Mouse (Mus musculus) heart, embryonic 12.5 days (tissue): ENCODE data around the gene Maml1. TPM values are rescaled to one million over a fixed set of nuclear protein-coding genes. Genes with fewer than 3 reads are reported as not detected.

Source experiments
- ATAC-seq: fragments of 200-750 bp; cut with Nextera tagmentation; 2 replicates; pipeline ENCODE4 v1.8.0; 2017; ENCODE audit warnings: moderate TSS enrichment, moderate library complexity; ENCODE audit not compliant: insufficient number of reproducible peaks, low FRiP score
- H3K27ac ChIP-seq: fragments of 300-500 bp; sonication (generic); 2 replicates; pipeline ENCODE4 v1.5.1; 2016; ENCODE audit warnings: mild to moderate bottlenecking, moderate library complexity; ENCODE audit not compliant: poor library complexity, severe bottlenecking
- H3K27me3 ChIP-seq: fragments of 300-500 bp; sonication (generic); replicated peaks from 2 replicates; pipeline ENCODE4 v1.6.1; 2016; ENCODE audit warnings: mild to moderate bottlenecking, moderate library complexity
- H3K36me3 ChIP-seq: fragments of 300-500 bp; sonication (generic); 2 replicates; pipeline ENCODE4 v1.6.1; 2016; ENCODE audit warnings: mild to moderate bottlenecking, moderate library complexity
- H3K4me1 ChIP-seq: fragments of 300-500 bp; sonication (generic); replicated peaks from 2 replicates; pipeline ENCODE4 v1.6.1; 2016; ENCODE audit warnings: mild to moderate bottlenecking
- H3K4me2 ChIP-seq: fragments of 300-500 bp; sonication (generic); 2 replicates; pipeline ENCODE4 v1.6.1; 2016; ENCODE audit warnings: mild to moderate bottlenecking, moderate library complexity
- H3K4me3 ChIP-seq: fragments of 300-500 bp; sonication (generic); 2 replicates; pipeline ENCODE4 v1.5.1; 2016; ENCODE audit warnings: mild to moderate bottlenecking
- H3K9ac ChIP-seq: fragments of 300-500 bp; sonication (generic); 2 replicates; pipeline ENCODE4 v1.6.1; 2016; ENCODE audit warnings: mild to moderate bottlenecking, moderate library complexity
- H3K9me3 ChIP-seq: fragments of 300-500 bp; sonication (generic); replicated peaks from 2 replicates; pipeline ENCODE4 v1.6.1; 2016; ENCODE audit warnings: mild to moderate bottlenecking, moderate library complexity
- WGBS: fragments of 180-500 bp; shearing (Covaris S2); methylation state at CpG from one replicate; pipeline ENCODE4 v1.1.7; 2016; 5-methylcytosine and 5-hydroxymethylcytosine counted together
- polyA plus RNA-seq: library from polyadenylated mRNA; unstranded; fragments of >200 nt; fragmentation: Nextera tagmentation; extraction: Ambion mirVana; gene quantifications from 2 replicates; pipeline ENCODE4 v1.2.1, GENCODE M21; 2016

The Maml1 gene
- polyA plus RNA-seq, 1 experiment from 2014 or later: 4.6 TPM

- H3K9ac ChIP-seq: no peak overlapping the region
- ATAC-seq: no peak
- peaks cover 23% of the 10 kb centered on the region for H3K4me1 ChIP-seq
- H3K27ac ChIP-seq: no peak overlapping the region
- 90% methylated on average over 9 of the region's 9 CpGs for WGBS
- H3K4me3 ChIP-seq: no peak overlapping the region
- peaks cover 41% of the 10 kb centered on the region for H3K27me3 ChIP-seq
- H3K9me3 ChIP-seq: no peaks in the 10 kb centered on the region
- H3K36me3 ChIP-seq: peaks cover 10% of the 10 kb centered on the region
- no peak overlapping the region for H3K4me2 ChIP-seq
Observed at GRCm38 (mm10) chr11:50238821-50239791, 53.0 kb downstream of the Maml1 start.

GRCm38 (mm10) chr11:50238324-50238723 lies 53.8 kb downstream of the Maml1 start, which contains the start of gene Ltc4s:
Gene Ltc4s (minus strand): TSS chr11:50238616.
- peak within 1 kb of the TSS; percentile 72; the same call in 1 of the 2 replicates for H3K9ac ChIP-seq
- peaks cover 41% of the 10 kb centered on the region for H3K27me3 ChIP-seq

GRCm38 (mm10) chr11:50236937-50237835 lies 54.9 kb downstream of the Maml1 start:
- ATAC-seq: peak; percentile 33
- Histone ChIP-seq H3K9me3 (no peaks in the 10 kb centered on the region), H3K27ac (no peak overlapping the region), H3K4me2 (peak overlapping the region; percentile 99), H3K36me3 (peaks cover 30% of the 10 kb centered on the region), H3K4me1 (peaks cover 23% of the 10 kb centered on the region), H3K9ac (peak overlapping the region; percentile 72), H3K4me3 (peak overlapping the region; percentile 68), H3K27me3 (peaks cover 51% of the 10 kb centered on the region)
- WGBS: 2% methylated on average over 66 of the region's 66 CpGs

More at GRCm38 (mm10) chr11:50238324-50238723, 53.8 kb downstream of the Maml1 start, which contains the start of gene Ltc4s:
- H3K4me3 ChIP-seq: peak within 1 kb of the TSS; percentile 68
- peaks cover 18% of the 10 kb centered on the region for H3K36me3 ChIP-seq
- peak within 1 kb of the TSS; percentile 99 for H3K4me2 ChIP-seq
- H3K27ac ChIP-seq: no peak within 1 kb of the TSS
- H3K9me3 ChIP-seq: no peaks in the 10 kb centered on the region
- WGBS: 23% methylated on average over 10 of the region's 10 CpGs
- ATAC-seq: no peak
- H3K4me1 ChIP-seq: peaks cover 23% of the 10 kb centered on the region

- H3K27me3 ChIP-seq: peaks cover 53% of the 10 kb centered on the region
- H3K4me1 ChIP-seq: peaks cover 23% of the 10 kb centered on the region
- H3K36me3 ChIP-seq: peaks cover 35% of the 10 kb centered on the region
- no peaks in the 10 kb centered on the region for H3K9me3 ChIP-seq
- H3K4me2 ChIP-seq: peak overlapping the region; percentile 99
- peak; percentile 94 for ATAC-seq
- no peak overlapping the region for H3K27ac ChIP-seq
- H3K9ac ChIP-seq: peak overlapping the region; percentile 72
- under 1% methylated on average over 27 of the region's 27 CpGs for WGBS
- H3K4me3 ChIP-seq: peak overlapping the region; percentile 68
Observed at GRCm38 (mm10) chr11:50236540-50236936, 55.6 kb downstream of the Maml1 start.

- no peak overlapping the region for H3K4me2 ChIP-seq
- H3K9me3 ChIP-seq: no peaks in the 10 kb centered on the region
- no peak overlapping the region for H3K4me3 ChIP-seq
- H3K4me1 ChIP-seq: peaks cover 29% of the 10 kb centered on the region
- H3K36me3 ChIP-seq: peaks cover 40% of the 10 kb centered on the region
- no peak overlapping the region for H3K9ac ChIP-seq
- H3K27me3 ChIP-seq: peaks cover 64% of the 10 kb centered on the region
- no peak for ATAC-seq
- 93% methylated on average over 25 of the region's 25 CpGs for WGBS
- H3K27ac ChIP-seq: no peak overlapping the region
Observed at GRCm38 (mm10) chr11:50234606-50235005, 57.5 kb downstream of the Maml1 start.

- no peak for ATAC-seq
- WGBS: 76% methylated on average over 11 of the region's 11 CpGs
- H3K4me3 ChIP-seq: no peak overlapping the region
- H3K4me1 ChIP-seq: peaks cover 30% of the 10 kb centered on the region
- no peak overlapping the region for H3K9ac ChIP-seq
- H3K27me3 ChIP-seq: peaks cover 64% of the 10 kb centered on the region
- H3K36me3 ChIP-seq: peaks cover 40% of the 10 kb centered on the region
- H3K9me3 ChIP-seq: no peaks in the 10 kb centered on the region
- no peak overlapping the region for H3K4me2 ChIP-seq
- H3K27ac ChIP-seq: no peak overlapping the region
Observed at GRCm38 (mm10) chr11:50233993-50234392, 58.1 kb downstream of the Maml1 start.

- H3K4me3 ChIP-seq: no peak overlapping the region
- ATAC-seq: no peak
- peaks cover 60% of the 10 kb centered on the region for H3K27me3 ChIP-seq
- 90% methylated on average over 13 of the region's 13 CpGs for WGBS
- H3K9ac ChIP-seq: no peak overlapping the region
- no peak overlapping the region for H3K4me2 ChIP-seq
- peaks cover 30% of the 10 kb centered on the region for H3K4me1 ChIP-seq
- H3K9me3 ChIP-seq: no peaks in the 10 kb centered on the region
- H3K27ac ChIP-seq: no peak overlapping the region
- H3K36me3 ChIP-seq: peaks cover 40% of the 10 kb centered on the region
Observed at GRCm38 (mm10) chr11:50233022-50233421, 59.1 kb downstream of the Maml1 start.

GRCm38 (mm10) chr11:50231411-50231810 lies 60.7 kb downstream of the Maml1 start:
- no peaks in the 10 kb centered on the region for H3K9me3 ChIP-seq
- WGBS: 21% methylated on average over 8 of the region's 8 CpGs
- no peak overlapping the region for H3K9ac ChIP-seq
- H3K27me3 ChIP-seq: peaks cover 49% of the 10 kb centered on the region
- ATAC-seq: no peak
- H3K4me1 ChIP-seq: peaks cover 24% of the 10 kb centered on the region
- no peak overlapping the region for H3K27ac ChIP-seq
- peaks cover 42% of the 10 kb centered on the region for H3K36me3 ChIP-seq
- H3K4me3 ChIP-seq: peak overlapping the region; percentile 35; the same call in 1 of the 2 replicates
- peak overlapping the region; percentile 78 for H3K4me2 ChIP-seq

- peaks cover 26% of the 10 kb centered on the region for H3K4me1 ChIP-seq
- H3K9ac ChIP-seq: peak overlapping the region; percentile 47
Observed at GRCm38 (mm10) chr11:50230481-50231304, 61.4 kb downstream of the Maml1 start.

GRCm38 (mm10) chr11:50229252-50229910 lies 62.7 kb downstream of the Maml1 start:
- H3K4me1 ChIP-seq: peaks cover 26% of the 10 kb centered on the region
- no peak overlapping the region for H3K4me2 ChIP-seq
- no peak for ATAC-seq
- H3K9ac ChIP-seq: 0 out of 2 replicates have a peak overlapping the region, but pooled peaks have one; percentile 13
- no peak overlapping the region for H3K27ac ChIP-seq
- H3K36me3 ChIP-seq: peaks cover 35% of the 10 kb centered on the region
- WGBS: 62% methylated on average over 7 of the region's 7 CpGs
- no peak overlapping the region for H3K4me3 ChIP-seq
- H3K27me3 ChIP-seq: peaks cover 38% of the 10 kb centered on the region
- no peaks in the 10 kb centered on the region for H3K9me3 ChIP-seq

More at GRCm38 (mm10) chr11:50230481-50231304, 61.4 kb downstream of the Maml1 start:
- Histone ChIP-seq H3K4me3 (peak overlapping the region; percentile 35), H3K4me2 (peak overlapping the region; percentile 78), H3K27me3 (peaks cover 45% of the 10 kb centered on the region), H3K9me3 (no peaks in the 10 kb centered on the region), H3K27ac (no peak overlapping the region), H3K36me3 (peaks cover 42% of the 10 kb centered on the region)
- no peak for ATAC-seq
- whole genome bisulfite sequencing: 31% methylated on average over 45 of the region's 45 CpGs
